Mouse (Mus musculus) kidney, adult 2 months (tissue): ENCODE data around the gene Fezf2.

Experiments
- CTCF ChIP-seq: fragments of 200-500 bp; conservative IDR thresholded peaks from 2 replicates; pipeline ENCODE4 v1.5.1; 2011; ENCODE audit warnings: low read depth, mild to moderate bottlenecking, control low read depth, low read length, moderate library complexity, mixed read lengths; ENCODE audit not compliant: insufficient read depth, insufficient read length
- POLR2A ChIP-seq: fragments of 200-500 bp; IDR thresholded peaks from one replicate; pipeline ENCODE4 v1.6.1; 2011; ENCODE audit warnings: low read depth, low read length, control low read depth

DNA sequence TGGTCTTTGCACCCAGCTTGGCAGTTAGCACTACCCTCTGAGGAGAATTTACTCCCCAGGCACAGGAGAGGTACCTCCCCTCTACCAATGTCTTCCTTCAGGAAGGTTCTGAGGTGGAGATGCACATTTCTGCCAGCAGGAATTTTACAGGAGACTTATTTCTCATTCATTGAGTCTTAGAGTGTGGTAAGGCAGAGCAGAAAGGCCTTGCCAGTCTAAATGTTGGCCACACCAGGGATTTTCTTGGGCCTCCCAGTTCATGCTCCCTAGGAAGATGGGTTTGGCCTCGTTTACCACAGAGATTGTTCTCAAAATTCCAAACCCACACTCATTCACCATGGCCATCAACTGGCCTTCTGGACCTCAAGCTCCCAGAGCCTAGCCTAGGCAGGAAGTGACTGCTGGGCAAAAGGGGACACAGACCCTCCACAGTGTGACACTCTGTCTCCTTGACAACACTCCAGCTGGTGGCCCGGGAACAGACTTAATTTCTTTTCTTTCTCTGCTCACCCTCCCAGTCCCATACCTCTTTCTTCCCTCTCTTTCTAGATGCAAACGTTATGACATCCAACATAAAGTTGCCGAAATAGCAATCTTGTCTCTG is 40.3 kb upstream of the Fezf2 start:
- TF ChIP-seq CTCF: no peak
- TF ChIP-seq POLR2A: no peak
